Mouse (Mus musculus): ENCODE data around the gene Npr3.
A peak's percentile ranks its signal among the peaks of the same experiment; 100 is the strongest.

Npr3 gene

GRCm38 (mm10) chr15:11882508-11883205 is 24.4 kb downstream of the Npr3 start:
- DNase-seq (ENCODE audit: low read depth, low spot score): peak; percentile 14

DNA sequence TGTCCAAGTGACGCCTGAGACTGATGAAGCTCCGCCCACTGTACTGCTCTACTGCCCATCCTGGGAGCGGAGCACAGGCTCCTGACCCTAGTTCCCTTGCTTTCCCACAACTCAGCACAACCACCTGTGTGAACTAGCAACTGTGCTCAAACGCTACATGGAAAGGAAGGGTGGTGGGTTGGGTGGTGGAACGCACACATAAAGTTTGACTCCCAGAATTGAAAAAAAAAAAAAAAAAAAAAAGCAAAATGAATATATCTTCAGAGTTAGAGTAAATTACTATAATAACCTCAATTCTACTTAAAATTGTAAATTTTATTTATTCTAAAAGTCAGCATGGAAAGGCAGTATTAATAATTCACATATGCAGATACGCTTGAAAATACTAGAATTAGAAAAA is 25.3 kb downstream of the Npr3 start:
- peak; percentile 41 for DNase-seq (ENCODE audit: low read depth, low spot score)

GRCm38 (mm10) chr15:11878334-11878733 is 28.8 kb downstream of the Npr3 start:
- DNase-seq (ENCODE audit: low read depth, low spot score): no peak

GRCm38 (mm10) chr15:11877273-11877672 is 29.8 kb downstream of the Npr3 start:
- no peak for DNase-seq (ENCODE audit: low read depth, low spot score)

- no peak for DNase-seq (ENCODE audit: low read depth, low spot score)
Observed at GRCm38 (mm10) chr15:11866918-11867317, 40.2 kb downstream of the Npr3 start.

DNA sequence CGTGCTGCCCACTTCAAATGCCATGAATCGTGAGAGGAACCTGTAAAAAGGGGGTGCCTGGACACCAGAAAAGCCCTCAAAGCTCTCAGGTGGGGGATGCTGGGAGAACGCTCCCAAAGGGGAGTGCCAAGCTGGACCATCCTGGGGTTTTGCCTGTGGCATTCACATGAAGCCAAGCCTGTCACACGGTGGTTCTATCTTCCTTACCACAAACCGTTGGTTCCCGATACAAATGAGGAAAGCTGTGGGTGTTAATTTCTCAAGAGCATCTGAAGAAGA is 43.6 kb downstream of the Npr3 start:
- DNase-seq (ENCODE audit: low read depth, low spot score): no peak

- DNase-seq (ENCODE audit: low read depth, low spot score): peak; percentile 10
Observed at GRCm38 (mm10) chr15:11862785-11863539, 44.1 kb downstream of the Npr3 start.

- no peak for DNase-seq (ENCODE audit: low read depth, low spot score)
Observed at GRCm38 (mm10) chr15:11862253-11862652, 44.8 kb downstream of the Npr3 start.

DNA sequence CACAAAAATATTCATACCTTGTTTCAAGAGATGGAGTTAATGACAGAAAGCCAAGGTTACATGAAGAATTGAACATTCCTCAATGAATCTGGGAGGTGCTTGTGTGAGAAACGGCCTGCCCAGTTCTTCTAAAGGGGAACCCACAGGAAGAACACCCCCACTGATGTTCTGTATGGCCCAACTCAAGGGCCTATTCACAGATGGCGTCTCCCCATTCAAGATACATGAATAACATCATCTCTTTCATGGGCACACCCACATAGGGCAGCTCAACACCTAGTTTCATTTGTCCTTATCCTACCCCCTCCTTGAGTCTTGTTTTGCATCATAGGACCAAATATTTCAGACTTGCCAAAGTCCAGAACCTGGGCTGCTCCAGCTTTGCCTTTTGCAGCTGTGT is 46.8 kb downstream of the Npr3 start:
- peak; percentile 61 for DNase-seq (ENCODE audit: low read depth, low spot score)

DNA sequence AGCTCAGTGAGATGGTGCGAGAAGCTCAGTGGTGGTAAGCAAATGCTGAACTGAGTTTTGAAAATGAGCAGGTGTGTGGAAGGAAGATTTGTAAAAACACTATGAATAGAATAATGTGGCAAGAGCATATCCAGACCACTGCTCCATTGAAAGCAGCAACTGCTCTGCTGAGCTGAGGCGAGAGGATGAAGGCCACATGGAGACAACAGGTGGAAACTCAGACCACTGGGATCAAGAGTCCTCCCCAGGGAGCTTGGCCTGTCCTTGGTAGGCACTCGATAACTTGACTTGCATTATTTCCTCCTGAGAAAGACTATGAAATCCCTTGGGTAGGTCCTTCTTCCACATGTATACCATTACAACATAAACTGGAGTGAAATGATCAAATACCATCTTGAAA is 47.3 kb downstream of the Npr3 start:
- DNase-seq (ENCODE audit: low read depth, low spot score): no peak

DNA sequence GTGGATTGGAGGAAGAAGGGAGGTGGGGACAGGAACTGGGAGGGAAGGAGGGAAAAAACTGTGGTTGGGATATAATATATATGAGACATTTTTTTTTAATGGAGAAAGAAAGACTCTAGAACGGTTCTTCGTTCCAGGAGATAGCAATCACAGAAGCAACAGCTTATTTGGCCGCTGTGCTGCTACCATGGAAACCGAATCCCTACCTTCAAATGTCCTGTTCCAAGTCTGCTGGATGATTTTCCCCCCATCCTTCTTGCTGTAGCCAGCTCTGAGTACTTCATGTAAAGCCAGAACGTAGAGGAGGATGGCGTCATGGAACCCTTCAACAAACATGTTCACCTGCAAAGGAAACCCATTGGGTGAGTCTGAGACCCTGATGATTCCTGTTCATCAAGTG is 48.7 kb downstream of the Npr3 start:
- DNase-seq (ENCODE audit: low read depth, low spot score): no peak

DNA sequence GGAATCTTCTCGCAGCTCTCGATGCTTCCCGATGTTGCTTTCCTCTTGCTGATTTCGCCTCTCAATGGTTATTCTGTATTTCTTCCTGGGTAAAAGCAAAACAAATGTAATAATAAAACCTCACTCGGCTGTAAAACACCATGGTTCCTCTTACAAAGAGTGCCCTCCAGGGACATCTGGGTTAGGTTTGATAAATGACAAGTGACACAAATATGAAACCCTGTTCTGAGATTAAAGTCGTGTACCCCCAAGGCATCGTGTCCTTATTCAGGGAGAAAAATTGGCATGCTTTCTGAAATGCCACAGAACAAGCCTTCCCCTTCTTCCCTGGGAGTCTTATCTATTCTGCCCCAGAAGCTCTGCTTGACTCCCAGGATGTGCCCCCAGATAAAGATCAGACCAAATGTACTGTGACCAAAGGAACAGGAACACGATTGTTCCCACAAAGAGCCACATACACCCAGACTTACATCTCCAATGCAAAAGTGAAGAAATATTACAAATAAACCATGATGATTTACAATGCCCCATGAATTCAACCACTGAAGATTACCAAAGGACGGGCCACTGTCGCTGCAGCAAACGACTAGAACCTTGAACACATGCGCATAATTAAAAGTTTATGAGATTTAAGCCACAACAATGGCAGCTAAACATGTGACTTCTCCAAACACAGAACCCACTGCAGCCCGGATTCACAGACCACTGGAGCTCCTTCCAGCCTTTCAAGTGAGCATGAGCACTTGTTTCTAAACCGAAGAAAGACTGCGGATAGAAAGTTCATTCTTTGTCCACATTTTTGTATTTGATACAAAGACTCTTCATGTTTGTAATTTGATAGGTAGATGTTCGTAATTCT is 61.7 kb downstream of the Npr3 start:
- DNase-seq (ENCODE audit: low read depth, low spot score): no peak

DNA sequence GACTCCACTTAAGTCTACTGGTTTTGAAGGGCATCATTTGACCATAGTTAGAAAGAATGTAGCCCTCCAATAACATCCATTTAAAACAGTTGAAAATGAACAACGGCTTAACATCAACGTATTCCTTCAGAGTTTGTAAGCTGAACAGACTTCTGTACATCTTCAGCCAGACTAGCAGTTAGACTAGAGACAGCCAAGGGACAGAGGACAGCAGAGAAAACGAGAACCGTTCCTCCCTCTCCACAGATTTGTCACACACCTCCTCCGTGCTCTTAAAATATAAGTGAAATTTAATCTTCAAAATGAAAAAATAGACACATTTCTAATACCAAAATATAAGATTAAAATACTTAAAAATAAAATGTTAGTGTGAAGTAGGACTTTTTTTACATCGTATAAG is 63.0 kb downstream of the Npr3 start:
- DNase-seq (ENCODE audit: low read depth, low spot score): no peak

- peak; percentile 37 for DNase-seq (ENCODE audit: low read depth, low spot score)
Observed at GRCm38 (mm10) chr15:11841828-11842227, 65.3 kb downstream of the Npr3 start.

DNA sequence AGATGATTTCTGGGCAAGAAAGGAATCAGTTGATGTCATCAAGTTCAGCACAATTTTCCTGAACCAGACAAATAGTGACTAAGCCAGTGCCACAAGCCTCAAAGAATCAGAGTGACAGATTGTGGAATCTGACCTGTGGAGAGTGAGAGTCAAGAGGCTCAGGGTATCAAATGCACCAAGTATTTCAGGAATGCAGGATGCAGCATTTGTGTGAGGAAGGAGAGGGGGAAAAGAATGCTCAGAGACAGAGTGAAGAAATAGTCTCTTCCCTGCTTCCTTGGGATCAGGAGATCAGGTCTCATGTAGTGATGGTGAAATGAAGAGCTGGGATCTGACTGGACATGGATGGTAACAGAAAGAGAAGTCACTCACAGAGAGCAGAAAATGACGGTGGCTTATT is 71.2 kb downstream of the Npr3 start:
- peak; percentile 73 for DNase-seq (ENCODE audit: low read depth, low spot score)

DNA sequence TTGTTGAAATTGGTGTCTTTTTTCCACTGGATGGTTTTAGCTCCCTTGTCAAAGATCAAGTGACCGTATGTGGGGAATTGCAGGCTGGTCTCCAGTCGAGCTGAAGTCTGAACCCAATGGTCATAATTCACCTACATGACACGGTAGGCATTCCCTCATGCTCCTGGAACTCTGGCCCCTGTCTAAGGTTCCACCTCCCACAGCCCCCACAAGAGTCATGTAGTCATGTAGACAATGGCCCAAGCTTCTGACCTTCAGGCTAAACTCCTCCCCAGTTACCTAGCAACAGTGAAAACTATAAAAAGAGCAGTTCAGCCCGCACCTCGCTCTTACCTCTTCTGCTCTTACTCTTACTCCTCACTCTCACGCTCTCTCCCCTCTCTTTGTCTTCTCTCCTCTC is 84.7 kb downstream of the Npr3 start:
- peak; percentile 27 for DNase-seq (ENCODE audit: low read depth, low spot score)

- no peak for DNase-seq (ENCODE audit: low read depth, low spot score)
Observed at GRCm38 (mm10) chr15:11815551-11815950, 91.5 kb downstream of the Npr3 start.

GRCm38 (mm10) chr15:11803576-11803975 is 103.5 kb downstream of the Npr3 start:
- DNase-seq (ENCODE audit: low read depth, low spot score): no peak

DNA sequence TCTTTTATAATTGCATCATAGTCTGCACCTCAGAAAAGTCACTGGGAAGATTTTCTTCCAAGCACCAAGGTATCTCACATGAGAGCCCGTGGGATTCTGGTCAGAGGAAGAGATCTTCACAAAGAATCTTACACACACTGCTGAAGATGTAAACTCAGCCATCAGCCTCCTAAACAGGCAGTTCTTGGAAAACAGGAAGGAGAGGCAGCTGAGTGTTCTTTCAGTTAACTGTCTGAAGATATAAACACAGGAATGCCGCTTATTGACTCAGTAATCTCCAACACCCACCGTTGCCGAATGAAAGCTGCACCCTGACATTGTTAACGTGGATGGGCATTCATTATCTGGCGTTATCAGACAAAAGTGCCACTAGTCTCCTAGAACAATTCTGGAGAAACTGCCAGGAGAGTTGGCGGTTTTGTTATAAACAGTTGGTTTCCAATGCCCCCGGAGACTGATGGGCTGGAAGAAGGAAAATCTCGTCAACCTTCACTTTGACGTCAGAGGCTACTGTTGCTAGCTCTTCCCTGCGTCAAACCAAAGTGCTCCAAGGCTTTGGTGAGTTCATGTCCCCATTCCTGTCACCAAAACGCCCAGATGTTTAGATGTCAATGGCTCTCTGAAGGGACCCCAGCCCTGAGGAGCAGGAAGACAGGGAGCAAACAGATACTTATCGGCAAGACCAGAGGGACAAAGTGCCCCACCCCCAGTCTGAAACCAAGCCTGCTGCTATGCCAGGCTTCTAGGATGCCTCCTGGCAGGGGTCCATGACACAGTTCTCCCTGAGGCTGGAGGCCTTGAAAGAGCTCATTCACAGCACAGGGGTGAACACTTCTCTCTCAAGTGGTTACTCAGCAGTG is 105.0 kb downstream of the Npr3 start:
- DNase-seq (ENCODE audit: low read depth, low spot score): no peak

- no peak for DNase-seq (ENCODE audit: low read depth, low spot score)
Observed at GRCm38 (mm10) chr15:11794632-11795031, 112.5 kb downstream of the Npr3 start.

Measured in R1 (cell line).